Mouse (Mus musculus) myocyte (in vitro differentiated cells): ENCODE results near the gene Tm7sf3. TPM values are rescaled to one million over a fixed set of nuclear protein-coding genes. Genes with fewer than 3 reads are reported as not detected.

Experiments used
- H3K27me3 ChIP-seq: one replicate; pipeline ENCODE4 v1.6.1; 2011; ENCODE audit not compliant: control insufficient read depth, insufficient read depth, insufficient read length
- H3K36me3 ChIP-seq: one replicate; pipeline ENCODE4 v1.6.1; 2011; ENCODE audit not compliant: control insufficient read depth, insufficient read depth
- H3K4me2 ChIP-seq: one replicate; pipeline ENCODE4 v1.6.1; 2011; ENCODE audit warnings: low read depth, control low read depth
- H3K4me3 ChIP-seq: one replicate; pipeline ENCODE4 v1.5.1; 2011; ENCODE audit warnings: mild to moderate bottlenecking, control low read depth, moderate library complexity
- H3K79me2 ChIP-seq: one replicate; pipeline ENCODE4 v1.6.1; 2011; ENCODE audit not compliant: control insufficient read depth, insufficient read depth
- H3ac ChIP-seq: one replicate; pipeline ENCODE4 v1.6.1; 2011; ENCODE audit not compliant: control insufficient read depth, insufficient read length
- CEBPB ChIP-seq: IDR thresholded peaks from 2 replicates; pipeline ENCODE4 v1.6.1; 2011; ENCODE audit warnings: mild to moderate bottlenecking, moderate library complexity; ENCODE audit not compliant: poor library complexity, insufficient read depth, severe bottlenecking
- E2F4 ChIP-seq: IDR thresholded peaks from one replicate; pipeline ENCODE4 v1.6.1; 2011; ENCODE audit warnings: mild to moderate bottlenecking, control low read depth, moderate library complexity; ENCODE audit not compliant: insufficient read depth
- MAX ChIP-seq: IDR thresholded peaks from one replicate; pipeline ENCODE4 v1.6.1; 2011; ENCODE audit warnings: low read depth, mild to moderate bottlenecking, control low read depth
- MYOD1 ChIP-seq, 3 experiments: IDR thresholded peaks; one replicate each; pipeline ENCODE4 v1.6.1; 2011; ENCODE audit warnings: control low read depth in 2 of 3, low read depth in 2 of 3, mild to moderate bottlenecking in 2 of 3, moderate library complexity in 1 of 3; ENCODE audit not compliant: insufficient read length in 2 of 3, control insufficient read depth in 1 of 3
- MYOG ChIP-seq, 3 experiments: IDR thresholded peaks; one replicate each; pipeline ENCODE4 v1.6.1; 2011; ENCODE audit warnings: control low read depth in 2 of 3, low read depth in 2 of 3, mild to moderate bottlenecking in 2 of 3; ENCODE audit not compliant: insufficient read length in 2 of 3, control insufficient read depth in 1 of 3, insufficient read depth in 1 of 3
- POLR2A ChIP-seq: IDR thresholded peaks from one replicate; pipeline ENCODE4 v1.6.1; 2011; ENCODE audit warnings: low read depth, mild to moderate bottlenecking, control low read depth, moderate library complexity; ENCODE audit not compliant: insufficient read length
- POLR2AphosphoS2 ChIP-seq: IDR thresholded peaks from one replicate; pipeline ENCODE4 v1.6.1; 2011; ENCODE audit warnings: low read depth, control low read depth; ENCODE audit not compliant: insufficient read length
- REST ChIP-seq: IDR thresholded peaks from one replicate; pipeline ENCODE4 v1.6.1; 2011; ENCODE audit warnings: mild to moderate bottlenecking, control low read depth, moderate library complexity; ENCODE audit not compliant: insufficient read depth, insufficient read length
- SRF ChIP-seq: IDR thresholded peaks from one replicate; pipeline ENCODE4 v1.6.1; 2011; ENCODE audit warnings: low read depth; ENCODE audit not compliant: control insufficient read depth, insufficient read length
- TCF12 ChIP-seq: IDR thresholded peaks from one replicate; pipeline ENCODE4 v1.6.1; 2011; ENCODE audit warnings: mild to moderate bottlenecking, control low read depth; ENCODE audit not compliant: poor library complexity, insufficient read depth, severe bottlenecking
- TCF3 ChIP-seq: IDR thresholded peaks from one replicate; pipeline ENCODE4 v1.6.1; 2011; ENCODE audit warnings: low read depth, control low read depth; ENCODE audit not compliant: insufficient read length
- USF1 ChIP-seq: IDR thresholded peaks from one replicate; pipeline ENCODE4 v1.6.1; 2011; ENCODE audit warnings: low read depth, mild to moderate bottlenecking, control low read depth, moderate library complexity
- polyA plus RNA-seq: library from polyadenylated mRNA; unstranded; fragments of >200 nt; fragmentation: generic; extraction: Trizol; gene quantifications from one replicate; pipeline ENCODE4 v1.2.1, GENCODE M21; 2012; ENCODE audit warnings: missing spikeins

Gene Tm7sf3
- polyA plus RNA-seq, 1 experiment = 9.3 TPM

DNA sequence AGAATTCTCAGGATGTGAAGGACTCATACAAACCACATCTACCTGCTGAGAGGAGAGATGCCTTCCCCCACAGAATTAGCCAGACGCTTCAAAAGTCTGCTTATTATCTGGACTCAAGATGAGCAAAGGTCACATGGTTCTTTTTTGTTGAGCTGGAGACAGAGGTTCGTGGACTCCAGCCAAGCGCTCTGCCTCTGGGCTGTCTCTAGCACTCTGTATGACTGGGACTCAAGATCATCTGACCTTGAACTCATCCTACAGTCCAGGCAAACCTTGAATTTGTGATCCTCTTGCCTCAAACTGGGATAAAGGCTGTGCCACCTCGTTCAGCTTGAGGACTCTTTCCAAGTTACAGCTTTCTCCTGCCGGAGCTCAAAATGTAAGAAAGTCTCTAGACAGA lies 21.5 kb upstream of the Tm7sf3 start:
- Histone ChIP-seq H3K4me3 (no peak overlapping the region), H3K36me3 (no peaks in the 10 kb centered on the region), H3ac (no peak overlapping the region), H3K79me2 (no peaks in the 10 kb centered on the region), H3K27me3 (no peaks in the 10 kb centered on the region), H3K4me2 (no peak overlapping the region)
- TF ChIP-seq MYOG (IDR thresholded peaks at IDR 0.05; ENCODE audit: control insufficient read depth in 1 of 3, insufficient read depth in 1 of 3, insufficient read length in 2 of 3, low read depth in 2 of 3) (no peak), MAX (no peak), CEBPB (no peak), TCF3 (no peak), TCF12 (no peak), POLR2A (no peak), POLR2AphosphoS2 (no peak), E2F4 (no peak), MYOD1 (IDR thresholded peaks at IDR 0.05; ENCODE audit: control insufficient read depth in 1 of 3, insufficient read length in 2 of 3, low read depth in 2 of 3) (no peak), USF1 (no peak), REST (no peak), SRF (no peak)

DNA sequence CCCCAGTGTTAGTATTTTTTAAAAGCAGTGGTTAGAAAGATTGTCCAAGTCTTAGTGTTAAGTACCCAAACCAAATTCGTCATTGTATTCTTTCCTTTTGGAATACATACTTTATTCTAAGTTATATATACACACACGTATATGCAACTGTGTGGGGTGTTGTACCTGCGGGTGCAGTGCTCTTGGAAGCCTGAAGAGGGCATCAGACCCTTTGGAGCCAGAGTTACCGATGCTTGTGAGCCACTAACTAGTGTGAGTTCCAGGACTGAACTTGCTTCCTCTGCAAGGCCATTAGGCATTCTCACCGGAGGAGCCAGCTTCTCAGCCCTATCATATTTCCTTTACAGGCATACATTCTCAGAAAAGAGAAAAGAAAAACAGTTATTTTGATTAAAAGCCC lies 20.1 kb upstream of the Tm7sf3 start:
- Histone ChIP-seq H3K79me2 (no peaks in the 10 kb centered on the region), H3K4me3 (no peak overlapping the region), H3ac (no peak overlapping the region), H3K36me3 (no peaks in the 10 kb centered on the region), H3K4me2 (no peak overlapping the region), H3K27me3 (no peaks in the 10 kb centered on the region)
- TF ChIP-seq MYOD1 (IDR thresholded peaks at IDR 0.05; ENCODE audit: control insufficient read depth in 1 of 3, insufficient read length in 2 of 3, low read depth in 2 of 3) = no peak
- TF ChIP-seq TCF12 = no peak
- TF ChIP-seq USF1 = no peak
- TF ChIP-seq REST = no peak
- no peak for TF ChIP-seq POLR2AphosphoS2
- TF ChIP-seq CEBPB = no peak

- Histone ChIP-seq H3ac (no peak overlapping the region), H3K4me2 (no peak overlapping the region), H3K4me3 (no peak overlapping the region), H3K79me2 (no peaks in the 10 kb centered on the region), H3K27me3 (no peaks in the 10 kb centered on the region), H3K36me3 (no peaks in the 10 kb centered on the region)
- TF ChIP-seq CEBPB = no peak
- TF ChIP-seq TCF12 = no peak
- TF ChIP-seq E2F4 = no peak
- no peak for TF ChIP-seq POLR2A
- TF ChIP-seq POLR2AphosphoS2 = no peak
- TF ChIP-seq USF1 = no peak
- TF ChIP-seq TCF3 = no peak
- TF ChIP-seq MAX = no peak
- no peak for TF ChIP-seq REST
- no peak for TF ChIP-seq MYOG (IDR thresholded peaks at IDR 0.05; ENCODE audit: control insufficient read depth in 1 of 3, insufficient read depth in 1 of 3, insufficient read length in 2 of 3, low read depth in 2 of 3)
- no peak for TF ChIP-seq MYOD1 (IDR thresholded peaks at IDR 0.05; ENCODE audit: control insufficient read depth in 1 of 3, insufficient read length in 2 of 3, low read depth in 2 of 3)
- TF ChIP-seq SRF = no peak
Observed at GRCm38 (mm10) chr6:146661655-146662054, 19.0 kb upstream of the Tm7sf3 start.

GRCm38 (mm10) chr6:146660591-146660990 lies 18.0 kb upstream of the Tm7sf3 start:
- Histone ChIP-seq H3ac (no peak overlapping the region), H3K4me2 (no peak overlapping the region), H3K36me3 (no peaks in the 10 kb centered on the region), H3K79me2 (no peaks in the 10 kb centered on the region), H3K4me3 (no peak overlapping the region), H3K27me3 (no peaks in the 10 kb centered on the region)
- TF ChIP-seq MAX (no peak), MYOD1 (IDR thresholded peaks at IDR 0.05; ENCODE audit: control insufficient read depth in 1 of 3, insufficient read length in 2 of 3, low read depth in 2 of 3) (no peak), USF1 (no peak), POLR2A (no peak), E2F4 (no peak), REST (no peak), POLR2AphosphoS2 (no peak), SRF (no peak), TCF12 (no peak), CEBPB (no peak), TCF3 (no peak), MYOG (IDR thresholded peaks at IDR 0.05; ENCODE audit: control insufficient read depth in 1 of 3, insufficient read depth in 1 of 3, insufficient read length in 2 of 3, low read depth in 2 of 3) (no peak)

- no peak overlapping the region for H3ac ChIP-seq
- no peak for TF ChIP-seq REST
- no peak for TF ChIP-seq TCF12
- TF ChIP-seq CEBPB = no peak
- TF ChIP-seq POLR2A = no peak
- H3K4me3 ChIP-seq = no peak overlapping the region
- no peak overlapping the region for H3K4me2 ChIP-seq
- no peaks in the 10 kb centered on the region for H3K27me3 ChIP-seq
- no peaks in the 10 kb centered on the region for H3K79me2 ChIP-seq
- peaks cover 25% of the 10 kb centered on the region for H3K36me3 ChIP-seq
Observed at GRCm38 (mm10) chr6:146653197-146653596, 10.6 kb upstream of the Tm7sf3 start.
